Mouse (Mus musculus): ENCODE data around the gene Wdcp. TPM values are rescaled to one million over a fixed set of nuclear protein-coding genes. Genes with fewer than 3 reads are reported as not detected.

Wdcp gene
- polyA plus RNA-seq, 1 experiment: 15.2 TPM

GRCm38 (mm10) chr12:4817361-4818101, 25.6 kb upstream of the Wdcp start, which contains the start of gene Sf3b6:
Gene Sf3b6, plus strand, starts transcription at chr12:4817544.
- Histone ChIP-seq H3K27me3 (ENCODE audit: control insufficient read depth, insufficient read depth, low read length) (no peaks in the 10 kb centered on the region), H3K27ac (ENCODE audit: insufficient read depth, low read length) (peak within 1 kb of the TSS; percentile 4), H3K4me1 (ENCODE audit: control insufficient read depth, insufficient read depth, low read length) (peaks cover 4% of the 10 kb centered on the region), H3K4me3 (replicated peaks; ENCODE audit: insufficient read depth, low read depth, low read length) (peak within 1 kb of the TSS; percentile 92)
- TF ChIP-seq POLR2A (IDR thresholded peaks at IDR 0.05; ENCODE audit: borderline replicate concordance, insufficient read depth, low read length) (peak; percentile 77), CTCF (IDR thresholded peaks at IDR 0.05; ENCODE audit: borderline replicate concordance, insufficient read depth, low read depth, low read length) (no peak)
- peak; percentile 97 to 99 for DNase-seq
- WGBS: under 1% methylated on average over 49 of the region's 49 CpGs

GRCm38 (mm10) chr12:4827256-4827655, 15.8 kb upstream of the Wdcp start:
- Histone ChIP-seq H3K27ac (ENCODE audit: insufficient read depth, low read length) (no peak overlapping the region), H3K4me1 (ENCODE audit: control insufficient read depth, insufficient read depth, low read length) (peaks cover 2% of the 10 kb centered on the region; the same call in 1 of the 2 replicates), H3K27me3 (ENCODE audit: control insufficient read depth, insufficient read depth, low read length) (no peaks in the 10 kb centered on the region), H3K4me3 (replicated peaks; ENCODE audit: insufficient read depth, low read depth, low read length) (no peak overlapping the region)
- 69% methylated on average over 3 of the region's 3 CpGs for WGBS
- TF ChIP-seq CTCF (IDR thresholded peaks at IDR 0.05; ENCODE audit: borderline replicate concordance, insufficient read depth, low read depth, low read length) (no peak), POLR2A (IDR thresholded peaks at IDR 0.05; ENCODE audit: borderline replicate concordance, insufficient read depth, low read length) (no peak)
- DNase-seq: no peak

- Histone ChIP-seq H3K27me3 (ENCODE audit: control insufficient read depth, insufficient read depth, low read length) (no peaks in the 10 kb centered on the region), H3K27ac (ENCODE audit: insufficient read depth, low read length) (no peak overlapping the region), H3K4me1 (ENCODE audit: control insufficient read depth, insufficient read depth, low read length) (no peaks in the 10 kb centered on the region; the same call in 1 of the 2 replicates), H3K4me3 (replicated peaks; ENCODE audit: insufficient read depth, low read depth, low read length) (no peak overlapping the region)
- no peak for DNase-seq
- TF ChIP-seq POLR2A (IDR thresholded peaks at IDR 0.05; ENCODE audit: borderline replicate concordance, insufficient read depth, low read length): no peak
- TF ChIP-seq CTCF (IDR thresholded peaks at IDR 0.05; ENCODE audit: borderline replicate concordance, insufficient read depth, low read depth, low read length): no peak
- 72% methylated on average over 4 of the region's 4 CpGs for WGBS
Observed at GRCm38 (mm10) chr12:4836959-4837358, 6.1 kb upstream of the Wdcp start.

GRCm38 (mm10) chr12:4840010-4840409, 3.1 kb upstream of the Wdcp start:
- no peak overlapping the region for H3K4me3 ChIP-seq (replicated peaks; ENCODE audit: insufficient read depth, low read depth, low read length)
- WGBS: 75% methylated on average over 6 of the region's 6 CpGs
- DNase-seq: no peak
- H3K4me1 ChIP-seq (ENCODE audit: control insufficient read depth, insufficient read depth, low read length): no peaks in the 10 kb centered on the region; the same call in 1 of the 2 replicates
- H3K27me3 ChIP-seq (ENCODE audit: control insufficient read depth, insufficient read depth, low read length): no peaks in the 10 kb centered on the region
- H3K27ac ChIP-seq (ENCODE audit: insufficient read depth, low read length): no peak overlapping the region
- TF ChIP-seq CTCF (IDR thresholded peaks at IDR 0.05; ENCODE audit: borderline replicate concordance, insufficient read depth, low read depth, low read length): no peak
- TF ChIP-seq POLR2A (IDR thresholded peaks at IDR 0.05; ENCODE audit: borderline replicate concordance, insufficient read depth, low read length): no peak

DNA sequence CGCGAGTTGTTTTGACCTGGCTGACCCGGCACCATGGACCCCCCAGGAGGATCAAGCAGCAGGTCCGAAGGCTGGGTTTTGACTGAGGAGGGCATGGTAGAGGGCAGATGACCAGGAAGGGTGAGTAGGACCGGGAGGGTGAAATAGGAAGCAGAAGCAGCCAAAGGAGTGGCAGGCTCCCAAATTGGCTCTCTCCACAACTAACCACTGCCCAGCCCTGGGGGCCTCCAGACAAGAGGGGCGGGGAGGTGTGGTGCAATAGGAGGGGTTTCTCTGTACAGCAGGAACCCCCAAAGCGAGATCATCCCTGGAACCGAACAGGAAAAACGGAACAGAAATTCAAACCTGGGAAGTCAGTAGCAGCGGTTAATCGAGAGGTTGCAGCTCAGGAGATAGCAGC, 2.4 kb upstream of the Wdcp start:
- Histone ChIP-seq H3K27ac (ENCODE audit: insufficient read depth, low read length) (no peak overlapping the region), H3K27me3 (ENCODE audit: control insufficient read depth, insufficient read depth, low read length) (no peaks in the 10 kb centered on the region), H3K4me3 (replicated peaks; ENCODE audit: insufficient read depth, low read depth, low read length) (peak overlapping the region; percentile 59), H3K4me1 (ENCODE audit: control insufficient read depth, insufficient read depth, low read length) (no peaks in the 10 kb centered on the region; the same call in 1 of the 2 replicates)
- peak; percentile 32 to 40 for DNase-seq
- TF ChIP-seq CTCF (IDR thresholded peaks at IDR 0.05; ENCODE audit: borderline replicate concordance, insufficient read depth, low read depth, low read length) (no peak), POLR2A (IDR thresholded peaks at IDR 0.05; ENCODE audit: borderline replicate concordance, insufficient read depth, low read length) (0 out of 2 replicates have a peak, but pooled peaks have one; percentile 5)
- 1% methylated on average over 11 of the region's 11 CpGs for WGBS

- H3K27ac ChIP-seq (ENCODE audit: insufficient read depth, low read length): no peak within 1 kb of the TSS
- TF ChIP-seq POLR2A (IDR thresholded peaks at IDR 0.05; ENCODE audit: borderline replicate concordance, insufficient read depth, low read length): 0 out of 2 replicates have a peak, but pooled peaks have one; percentile 5
- no peak for TF ChIP-seq CTCF (IDR thresholded peaks at IDR 0.05; ENCODE audit: borderline replicate concordance, insufficient read depth, low read depth, low read length)
- under 1% methylated on average over 37 of the region's 37 CpGs for WGBS
Observed at GRCm38 (mm10) chr12:4841392-4841887, 1.7 kb upstream of the Wdcp start, which contains the start of gene Fkbp1b. Gene Fkbp1b, minus strand, starts transcription at chr12:4841591.

DNA sequence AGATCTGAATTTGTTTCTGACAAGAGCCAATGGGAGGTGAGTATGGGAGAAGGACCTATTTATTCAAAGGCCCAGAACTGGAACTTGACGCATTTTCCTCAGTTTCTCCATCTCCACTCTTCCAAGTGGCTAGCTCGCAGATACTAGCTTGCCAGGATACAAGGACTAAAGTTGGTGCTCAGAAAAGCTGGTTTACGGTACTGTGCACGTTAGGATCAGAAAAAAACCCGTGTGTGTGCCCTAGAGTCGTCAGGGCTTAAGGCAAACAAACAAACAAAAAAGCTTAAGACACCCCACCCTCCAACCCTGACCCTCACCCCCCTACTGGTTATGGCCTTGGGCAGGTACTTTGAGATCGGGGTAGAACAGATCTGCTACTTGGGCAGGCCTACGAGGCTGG, 647 bp upstream of the Wdcp start:
- Histone ChIP-seq H3K27me3 (ENCODE audit: control insufficient read depth, insufficient read depth, low read length) (no peaks in the 10 kb centered on the region), H3K4me1 (ENCODE audit: control insufficient read depth, insufficient read depth, low read length) (peaks cover 1% of the 10 kb centered on the region; the same call in 1 of the 2 replicates), H3K4me3 (replicated peaks; ENCODE audit: insufficient read depth, low read depth, low read length) (no peak overlapping the region), H3K27ac (ENCODE audit: insufficient read depth, low read length) (no peak overlapping the region)
- TF ChIP-seq CTCF (IDR thresholded peaks at IDR 0.05; ENCODE audit: borderline replicate concordance, insufficient read depth, low read depth, low read length): no peak
- WGBS: 93% methylated on average over 8 of the region's 8 CpGs
- DNase-seq: peak in 1 of 2 experiments; percentile 25

More at GRCm38 (mm10) chr12:4841392-4841887, 1.7 kb upstream of the Wdcp start, which contains the start of gene Fkbp1b:
- Histone ChIP-seq H3K4me1 (ENCODE audit: control insufficient read depth, insufficient read depth, low read length) (no peaks in the 10 kb centered on the region; the same call in 1 of the 2 replicates), H3K27me3 (ENCODE audit: control insufficient read depth, insufficient read depth, low read length) (no peaks in the 10 kb centered on the region), H3K4me3 (replicated peaks; ENCODE audit: insufficient read depth, low read depth, low read length) (peak within 1 kb of the TSS; percentile 59)
- DNase-seq: peak; percentile 71 to 72

Data from cerebellum, adult 2 months (tissue).